Mouse (Mus musculus) CH12.LX (cell line): Measurements from ENCODE around the gene Irf2. TPM values are rescaled to one million over a fixed set of nuclear protein-coding genes. Genes with fewer than 3 reads are reported as not detected.
A peak's percentile ranks its signal among the peaks of the same experiment; 100 is the strongest.

Experiments
- DNase-seq: peaks from one replicate; pipeline ENCODE4 v3.0.0-alpha.2; 2013; ENCODE audit errors: extremely low read depth
- H3K27ac ChIP-seq: 2 replicates; pipeline ENCODE4 v1.5.1; 2012; ENCODE audit warnings: low read depth, mild to moderate bottlenecking, control low read depth, moderate library complexity; ENCODE audit not compliant: insufficient read depth
- H3K27me3 ChIP-seq: replicated peaks from 2 replicates; pipeline ENCODE3; 2012; ENCODE audit warnings: inconsistent platforms
- H3K36me3 ChIP-seq, 2 experiments: replicated peaks in 1 of 2; 2 replicates each; pipeline versions ENCODE3 to v1.6.1; 2012; ENCODE audit warnings: inconsistent platforms in 1 of 2, low read length in 1 of 2, mild to moderate bottlenecking in 1 of 2, mixed read lengths in 1 of 2, moderate library complexity in 1 of 2; ENCODE audit not compliant: control insufficient read depth in 1 of 2, insufficient read depth in 1 of 2
- H3K4me1 ChIP-seq, 2 experiments: 2 replicates each; pipeline ENCODE4 v1.6.1; 2012; ENCODE audit warnings: inconsistent platforms in 1 of 2, moderate library complexity in 1 of 2; ENCODE audit not compliant: insufficient read depth in 2 of 2, control insufficient read depth in 1 of 2
- H3K4me2 ChIP-seq: 2 replicates; pipeline ENCODE4 v1.6.1; 2012; ENCODE audit warnings: low read depth, mild to moderate bottlenecking, control low read depth; ENCODE audit not compliant: poor library complexity, insufficient read depth, severe bottlenecking
- H3K4me3 ChIP-seq, 3 experiments: fragments of 150-350 bp in 1 of 3; sonication (generic) in 1 of 3; replicated peaks in 1 of 3; 2 replicates each; pipeline versions ENCODE3 to v1.5.1; 2011 to 2012; ENCODE audit warnings: low read depth in 2 of 3, low read length in 2 of 3, mild to moderate bottlenecking in 2 of 3, moderate library complexity in 2 of 3, control low read depth in 1 of 3, improper control_type of control experiment in 1 of 3, inconsistent platforms in 1 of 3, mixed read lengths in 1 of 3; ENCODE audit not compliant: poor library complexity in 1 of 3
- H3K79me2 ChIP-seq: replicated peaks from 2 replicates; pipeline ENCODE4 v1.6.1; 2012; ENCODE audit warnings: mild to moderate bottlenecking, moderate library complexity; ENCODE audit not compliant: control insufficient read depth, poor library complexity, insufficient read depth, severe bottlenecking; ENCODE audit errors: extremely low read depth
- H3K9ac ChIP-seq: 2 replicates; pipeline ENCODE4 v1.6.1; 2012; ENCODE audit warnings: low read depth, mild to moderate bottlenecking, control low read depth, moderate library complexity; ENCODE audit not compliant: insufficient read depth
- H3K9me3 ChIP-seq: replicated peaks from 2 replicates; pipeline ENCODE3; 2012; ENCODE audit warnings: low read length, inconsistent platforms, mixed read lengths
- CTCF ChIP-seq, 2 experiments: IDR thresholded peaks in 1 of 2; conservative IDR thresholded peaks in 1 of 2; 2 replicates each; pipeline ENCODE4 v1.5.1; 2011 to 2012; ENCODE audit warnings: low read depth in 2 of 2, low read length in 2 of 2, improper control_type of control experiment in 1 of 2, inconsistent platforms in 1 of 2, mild to moderate bottlenecking in 1 of 2, moderate library complexity in 1 of 2
- ELF1 ChIP-seq: IDR thresholded peaks from 2 replicates; pipeline ENCODE4 v1.6.1; 2014; ENCODE audit warnings: low read depth, mild to moderate bottlenecking, inconsistent platforms, low read length, improper control_type of control experiment
- EP300 ChIP-seq: IDR thresholded peaks from 2 replicates; pipeline ENCODE4 v1.6.1; 2011; ENCODE audit warnings: low read length, improper control_type of control experiment
- GABPA ChIP-seq: IDR thresholded peaks from 2 replicates; pipeline ENCODE4 v1.6.1; 2012; ENCODE audit warnings: low read depth, low read length, improper control_type of control experiment, inconsistent platforms; ENCODE audit not compliant: insufficient replicate concordance
- HCFC1 ChIP-seq: IDR thresholded peaks from 2 replicates; pipeline ENCODE4 v1.6.1; 2012; ENCODE audit warnings: low read depth, mild to moderate bottlenecking, inconsistent platforms, low read length, improper control_type of control experiment
- IRF4 ChIP-seq: IDR thresholded peaks from 2 replicates; pipeline ENCODE4 v1.6.1; 2014; ENCODE audit warnings: low read depth, mild to moderate bottlenecking, inconsistent platforms, low read length, improper control_type of control experiment
- JUND ChIP-seq: conservative IDR thresholded peaks from 2 replicates; pipeline ENCODE4 v1.6.1; 2011; ENCODE audit warnings: low read depth, low read length, improper control_type of control experiment
- KAT2A ChIP-seq: IDR thresholded peaks from 2 replicates; pipeline ENCODE4 v1.6.1; 2012; ENCODE audit warnings: low read length, improper control_type of control experiment, inconsistent platforms; ENCODE audit not compliant: insufficient replicate concordance
- MAZ ChIP-seq: IDR thresholded peaks from 2 replicates; pipeline ENCODE4 v1.6.1; 2012; ENCODE audit warnings: low read depth, mild to moderate bottlenecking, inconsistent platforms, low read length, improper control_type of control experiment, moderate library complexity
- MEF2A ChIP-seq: IDR thresholded peaks from 2 replicates; pipeline ENCODE4 v1.6.1; 2014; ENCODE audit warnings: low read depth, mild to moderate bottlenecking, inconsistent platforms, low read length, improper control_type of control experiment, borderline replicate concordance
- NELFE ChIP-seq: IDR thresholded peaks from 2 replicates; pipeline ENCODE4 v1.6.1; 2011; ENCODE audit warnings: low read depth, low read length, improper control_type of control experiment
- NRF1 ChIP-seq: IDR thresholded peaks from 2 replicates; pipeline ENCODE4 v1.6.1; 2014; ENCODE audit warnings: low read depth, mild to moderate bottlenecking, inconsistent platforms, low read length, improper control_type of control experiment, moderate library complexity
- PAX5 ChIP-seq: IDR thresholded peaks from 2 replicates; pipeline ENCODE4 v1.6.1; 2012; ENCODE audit warnings: low read length, inconsistent platforms, mixed read lengths
- POLR2A ChIP-seq: IDR thresholded peaks from 2 replicates; pipeline ENCODE4 v1.6.1; 2011; ENCODE audit warnings: low read depth, mild to moderate bottlenecking, improper control_type of control experiment, low read length
- POLR2AphosphoS2 ChIP-seq: IDR thresholded peaks from 2 replicates; pipeline ENCODE4 v1.6.1; 2011; ENCODE audit warnings: low read depth, low read length, improper control_type of control experiment
- SIN3A ChIP-seq: IDR thresholded peaks from 2 replicates; pipeline ENCODE4 v1.6.1; 2012; ENCODE audit warnings: low read length, improper control_type of control experiment, inconsistent platforms
- SMC3 ChIP-seq: IDR thresholded peaks from 2 replicates; pipeline ENCODE4 v1.6.1; 2011; ENCODE audit warnings: low read depth, low read length, improper control_type of control experiment
- TCF12 ChIP-seq: IDR thresholded peaks from 2 replicates; pipeline ENCODE4 v1.6.1; 2014; ENCODE audit warnings: low read depth, mild to moderate bottlenecking, inconsistent platforms, low read length, improper control_type of control experiment
- ZC3H11A ChIP-seq: IDR thresholded peaks from 2 replicates; pipeline ENCODE4 v1.6.1; 2012; ENCODE audit warnings: low read depth, mild to moderate bottlenecking, inconsistent platforms, low read length, improper control_type of control experiment
- ZNF384 ChIP-seq: IDR thresholded peaks from 2 replicates; pipeline ENCODE4 v1.6.1; 2012; ENCODE audit warnings: low read depth, low read length, improper control_type of control experiment, inconsistent platforms
- dilution Hi-C: fragments of 300-500 bp; cut with MboI; formaldehyde crosslinking; loops from 2 replicates; pipeline ENCODE4 v1.14.3; 2020; ENCODE audit warnings: low sequenced_read_pairs; ENCODE audit not compliant: extremely low pct_unique_long_range_greater_than_20kb, extremely low pct_ligation_motif_present
- in situ Hi-C: fragments of 300-500 bp; cut with MboI; formaldehyde crosslinking; loops from 3 replicates; pipeline ENCODE4 v1.14.3; 2019; ENCODE audit warnings: low sequenced_read_pairs, low pct_ligation_motif_present, low pct_unique_long_range_greater_than_20kb, mixed read lengths
- polyA plus RNA-seq: library from polyadenylated mRNA; unstranded; fragments of >175 nt; gene quantifications from 2 replicates; pipeline ENCODE4 v1.2.1, GENCODE M21; 2012; ENCODE audit warnings: low read depth; ENCODE audit not compliant: insufficient read length
- total RNA-seq, 2 experiments: library from RNA; depleted of rRNA; stranded (reverse); fragments of 300-350 nt in 1 of 2; fragments of >200 nt in 1 of 2; gene quantifications; 2 replicates each; pipeline ENCODE4 v1.2.3; 2012 to 2014

Gene Irf2
- total and polyA plus RNA-seq, 3 experiments = 7.1 to 37.4 (median 10.2) TPM

DNA sequence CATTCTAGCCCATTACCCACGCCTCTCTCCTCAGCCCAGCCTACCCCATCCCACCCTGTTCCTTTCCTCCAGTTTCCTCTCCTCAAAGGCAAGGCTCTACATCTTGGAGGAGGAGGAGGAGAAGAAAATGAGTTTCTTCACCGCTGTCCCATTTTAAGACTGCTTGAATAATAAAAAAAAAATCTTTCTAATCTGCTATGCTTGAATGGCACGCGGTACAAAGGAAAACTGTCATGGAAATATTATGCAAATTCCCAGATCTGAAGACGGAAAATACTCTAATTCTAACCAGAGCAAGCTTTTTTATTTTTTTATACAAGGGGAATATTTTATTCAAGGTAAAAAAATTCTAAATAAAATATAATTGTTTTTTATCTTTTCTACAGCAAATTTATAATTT is 107.4 kb downstream of the Irf2 start:
- Histone ChIP-seq H3K27ac (0 out of 2 replicates have a peak overlapping the region, but pooled peaks have one; percentile 0), H3K36me3 (peaks cover 17 to 33% of the 10 kb centered on the region in 2 experiments), H3K4me3 (no peak overlapping the region), H3K9me3 (peaks cover 2% of the 10 kb centered on the region), H3K4me2 (no peak overlapping the region), H3K4me1 (peaks cover 40 to 94% of the 10 kb centered on the region in 2 experiments), H3K9ac (no peak overlapping the region), H3K27me3 (no peaks in the 10 kb centered on the region), H3K79me2 (no peaks in the 10 kb centered on the region)
- in situ Hi-C loops (loop anchor here (10.0 kb wide), 1 partner anchor 88 kb away; no protein-coding TSS in a partner anchor), dilution Hi-C loops (no loop called here)
- DNase-seq = peak; percentile 45
- no peak for TF ChIP-seq HCFC1
- TF ChIP-seq ZNF384 = peak; percentile 67
- no peak for TF ChIP-seq KAT2A
- TF ChIP-seq PAX5 = no peak

GRCm38 (mm10) chr8:46848011-46848641 is 108.6 kb downstream of the Irf2 start:
- no peak overlapping the region for H3K4me2 ChIP-seq
- no peak overlapping the region for H3K4me3 ChIP-seq
- peaks cover 2% of the 10 kb centered on the region for H3K9me3 ChIP-seq
- TF ChIP-seq POLR2AphosphoS2 (no peak), CTCF (conservative IDR thresholded peaks at IDR 0.05 in 1 of 2, IDR thresholded peaks at IDR 0.05 in 1 of 2; ENCODE audit: low read depth in 2 of 2, low read length in 2 of 2) (no peak), TCF12 (no peak), ZC3H11A (no peak), NRF1 (no peak), EP300 (no peak), MEF2A (no peak), POLR2A (no peak), SMC3 (no peak), ZNF384 (no peak), ELF1 (no peak), JUND (no peak), IRF4 (no peak), SIN3A (no peak), NELFE (no peak), MAZ (no peak), GABPA (no peak)
- H3K27me3 ChIP-seq = no peaks in the 10 kb centered on the region
- no peak overlapping the region for H3K9ac ChIP-seq
- DNase-seq = no peak
- dilution Hi-C loops = no loop called here
- no peaks in the 10 kb centered on the region for H3K79me2 ChIP-seq
- H3K4me1 ChIP-seq = peaks cover 42 to 94% of the 10 kb centered on the region in 2 experiments
- peaks cover 17 to 29% of the 10 kb centered on the region in 2 experiments for H3K36me3 ChIP-seq
- in situ Hi-C loops = loop anchor here (10.0 kb wide), 1 partner anchor 87 kb away; no protein-coding TSS in a partner anchor
- no peak overlapping the region for H3K27ac ChIP-seq
